Mouse (Mus musculus) hindbrain, embryonic 15.5 days (tissue): Measurements from ENCODE around the gene Slx4. TPM values are rescaled to one million over a fixed set of nuclear protein-coding genes. Genes with fewer than 3 reads are reported as not detected.
"Not testable (repeated sequence)": the region's sequence is repeated elsewhere in the genome, so short reads cannot be mapped to it uniquely, and the experiment has no call there.

Experiments
- ATAC-seq: fragments of 200-750 bp; cut with Nextera tagmentation; 2 replicates; pipeline ENCODE4 v1.8.0; 2017; ENCODE audit warnings: low read depth, moderate number of reproducible peaks, moderate TSS enrichment; ENCODE audit not compliant: low FRiP score
- H3K27ac ChIP-seq: fragments of 300-500 bp; sonication (generic); replicated peaks from 2 replicates; pipeline ENCODE4 v1.5.1; 2015; ENCODE audit warnings: mild to moderate bottlenecking, inconsistent platforms
- H3K27me3 ChIP-seq: fragments of 300-500 bp; sonication (generic); 2 replicates; pipeline ENCODE4 v1.6.1; 2015; ENCODE audit warnings: control low read depth, inconsistent platforms
- H3K36me3 ChIP-seq: fragments of 300-500 bp; sonication (generic); 2 replicates; pipeline ENCODE4 v1.6.1; 2015; ENCODE audit warnings: control low read depth, inconsistent platforms
- H3K4me1 ChIP-seq: fragments of 300-500 bp; sonication (generic); replicated peaks from 2 replicates; pipeline ENCODE4 v1.6.1; 2015; ENCODE audit warnings: control low read depth, inconsistent platforms
- H3K4me2 ChIP-seq: fragments of 300-500 bp; sonication (generic); 2 replicates; pipeline ENCODE4 v1.6.1; 2015; ENCODE audit warnings: moderate library complexity, mild to moderate bottlenecking, inconsistent platforms
- H3K4me3 ChIP-seq: fragments of 300-500 bp; sonication (generic); 2 replicates; pipeline ENCODE4 v1.5.1; 2015; ENCODE audit warnings: mild to moderate bottlenecking, inconsistent platforms
- H3K9ac ChIP-seq: fragments of 300-500 bp; sonication (generic); 2 replicates; pipeline ENCODE4 v1.6.1; 2015; ENCODE audit warnings: inconsistent platforms
- H3K9me3 ChIP-seq: fragments of 300-500 bp; sonication (generic); 2 replicates; pipeline ENCODE4 v1.6.1; 2016; ENCODE audit warnings: control low read depth, inconsistent platforms
- WGBS: fragments of 180-500 bp; shearing (Covaris S2); methylation state at CpG from one replicate; pipeline ENCODE4 v1.1.7; 2015; 5-methylcytosine and 5-hydroxymethylcytosine counted together
- polyA plus RNA-seq: library from polyadenylated mRNA; unstranded; fragments of >200 nt; fragmentation: Nextera tagmentation; extraction: Ambion mirVana; gene quantifications from 2 replicates; pipeline ENCODE4 v1.2.1, GENCODE M21; 2015

Gene Slx4
- polyA plus RNA-seq, 1 experiment from 2014 or later: 31.3 TPM

DNA sequence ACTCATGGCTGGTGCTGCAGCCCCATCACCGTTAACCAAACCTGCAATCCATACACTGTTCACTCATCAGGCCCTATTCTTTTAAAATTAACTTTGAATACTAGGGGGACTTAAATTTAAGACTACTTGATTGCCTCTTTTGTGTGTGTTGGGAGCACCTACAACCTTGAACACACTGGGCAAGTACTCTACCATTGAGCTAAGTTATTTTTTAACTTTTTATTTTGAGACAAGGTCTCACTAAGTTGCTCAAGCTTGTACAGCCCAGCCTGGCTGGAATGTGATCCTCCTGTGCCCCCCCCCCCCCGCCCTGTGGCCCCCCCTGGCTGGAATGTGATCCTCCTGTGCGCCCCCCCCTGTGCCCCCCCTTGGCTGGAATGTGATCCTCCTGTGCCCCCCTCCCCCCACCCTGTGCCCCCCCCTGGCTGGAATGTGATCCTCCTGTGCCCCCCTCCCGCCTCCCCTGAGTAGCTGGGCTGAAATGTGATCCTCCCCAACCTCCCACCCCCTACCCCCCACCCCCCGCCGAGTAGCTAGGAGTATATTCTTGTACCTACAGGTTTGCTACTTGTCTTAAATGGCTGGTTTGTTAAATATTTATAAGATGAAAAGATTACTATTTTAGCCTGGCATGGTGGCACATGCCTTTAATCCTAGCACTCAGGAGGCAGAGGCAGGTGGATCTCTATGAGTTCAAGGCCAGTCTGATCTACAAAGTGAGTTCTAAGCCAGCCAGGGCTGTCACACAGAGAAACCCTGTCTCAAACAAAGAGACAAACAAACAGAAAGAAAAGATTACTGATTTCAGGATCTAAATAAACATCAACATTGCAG is 28.1 kb upstream of the Slx4 start:
- no peak overlapping the region for H3K4me3 ChIP-seq
- no peaks in the 10 kb centered on the region for H3K36me3 ChIP-seq
- ATAC-seq: no peak
- H3K27me3 ChIP-seq: no peaks in the 10 kb centered on the region
- H3K4me1 ChIP-seq: no peaks in the 10 kb centered on the region
- no peak overlapping the region for H3K27ac ChIP-seq
- H3K9ac ChIP-seq: no peak overlapping the region
- H3K4me2 ChIP-seq: no peak overlapping the region
- WGBS: 69% methylated on average over 6 of the region's 6 CpGs
- H3K9me3 ChIP-seq: no peaks in the 10 kb centered on the region

DNA sequence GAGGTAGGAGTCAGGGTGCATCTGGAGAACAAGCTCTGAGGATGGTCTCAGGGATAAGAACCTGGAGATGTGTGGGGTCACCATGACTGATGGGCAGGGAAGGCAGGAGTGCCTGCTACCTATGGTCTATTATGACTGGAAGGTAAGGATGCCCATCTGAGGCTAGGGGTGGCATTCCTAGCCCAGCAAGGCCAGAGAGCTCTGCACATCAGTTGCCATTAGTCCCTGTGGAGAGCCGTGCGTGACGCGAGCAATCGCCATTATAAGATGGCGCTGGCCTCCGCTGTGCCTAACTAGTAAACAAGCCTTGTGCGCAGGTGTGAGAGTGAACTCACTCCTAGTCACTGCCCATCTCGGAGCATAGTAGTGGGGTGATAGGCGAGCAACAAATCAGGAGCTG is 26.9 kb upstream of the Slx4 start:
- no peak overlapping the region for H3K4me3 ChIP-seq
- ATAC-seq: no peak
- H3K36me3 ChIP-seq: no peaks in the 10 kb centered on the region
- no peaks in the 10 kb centered on the region for H3K4me1 ChIP-seq
- H3K9ac ChIP-seq: no peak overlapping the region
- 94% methylated on average over 10 of the region's 10 CpGs for WGBS
- H3K9me3 ChIP-seq: no peaks in the 10 kb centered on the region
- H3K27me3 ChIP-seq: no peaks in the 10 kb centered on the region
- H3K27ac ChIP-seq: no peak overlapping the region
- no peak overlapping the region for H3K4me2 ChIP-seq

DNA sequence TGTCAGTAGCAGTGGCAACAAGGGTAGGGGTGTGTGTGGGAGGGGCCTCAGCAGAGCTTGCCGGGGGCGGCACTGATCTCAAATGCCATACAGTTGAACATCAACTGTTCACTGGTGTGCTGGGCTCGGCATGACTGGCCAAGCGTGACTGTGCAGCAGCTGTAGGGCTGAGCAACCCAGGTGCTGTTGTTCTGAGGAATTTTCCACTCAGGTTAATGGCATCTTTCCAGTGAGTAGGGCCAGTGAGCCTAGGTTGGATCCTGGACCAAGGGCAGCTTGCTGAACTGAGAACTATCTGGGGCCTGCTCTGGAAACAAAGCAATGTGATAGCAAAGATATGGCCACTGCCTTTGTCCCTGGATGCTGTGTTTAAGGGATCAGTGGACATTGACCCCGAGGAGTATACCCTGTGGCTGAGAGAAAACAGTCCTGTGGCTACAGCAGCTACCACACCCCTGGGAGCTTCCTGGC is 25.8 kb upstream of the Slx4 start:
- Histone ChIP-seq H3K9me3 (no peaks in the 10 kb centered on the region), H3K9ac (no peak overlapping the region), H3K4me2 (no peak overlapping the region), H3K36me3 (no peaks in the 10 kb centered on the region), H3K27me3 (no peaks in the 10 kb centered on the region), H3K4me3 (no peak overlapping the region), H3K27ac (no peak overlapping the region), H3K4me1 (no peaks in the 10 kb centered on the region)
- WGBS: 73% methylated on average over 5 of the region's 5 CpGs
- no peak; the same call in 1 of the 2 replicates for ATAC-seq

DNA sequence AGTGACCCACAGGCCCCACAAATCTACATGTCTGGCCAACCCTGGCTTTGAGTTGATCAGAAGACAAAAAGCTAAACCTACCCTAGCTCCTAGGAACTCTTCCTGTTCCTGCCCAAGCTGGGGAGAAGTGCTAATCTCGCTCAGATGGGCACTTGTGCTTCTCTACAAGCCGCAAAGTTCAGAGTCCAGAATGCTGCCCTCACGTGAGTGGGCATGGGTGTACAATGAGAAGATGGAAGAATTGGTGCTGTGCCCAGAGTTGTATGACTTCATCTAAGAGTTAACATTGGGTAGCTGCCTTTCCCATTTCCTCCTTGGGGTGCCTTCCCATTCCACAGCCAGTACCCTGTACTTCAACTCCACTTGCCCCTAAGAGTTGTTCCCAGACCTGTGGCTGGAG is 23.6 kb upstream of the Slx4 start:
- no peaks in the 10 kb centered on the region for H3K27me3 ChIP-seq
- H3K36me3 ChIP-seq: no peaks in the 10 kb centered on the region
- H3K4me2 ChIP-seq: no peak overlapping the region
- H3K9ac ChIP-seq: no peak overlapping the region
- H3K4me3 ChIP-seq: no peak overlapping the region
- no peaks in the 10 kb centered on the region for H3K9me3 ChIP-seq
- H3K27ac ChIP-seq: no peak overlapping the region
- 85% methylated on average over 3 of the region's 3 CpGs for WGBS
- no peak for ATAC-seq
- H3K4me1 ChIP-seq: no peaks in the 10 kb centered on the region

DNA sequence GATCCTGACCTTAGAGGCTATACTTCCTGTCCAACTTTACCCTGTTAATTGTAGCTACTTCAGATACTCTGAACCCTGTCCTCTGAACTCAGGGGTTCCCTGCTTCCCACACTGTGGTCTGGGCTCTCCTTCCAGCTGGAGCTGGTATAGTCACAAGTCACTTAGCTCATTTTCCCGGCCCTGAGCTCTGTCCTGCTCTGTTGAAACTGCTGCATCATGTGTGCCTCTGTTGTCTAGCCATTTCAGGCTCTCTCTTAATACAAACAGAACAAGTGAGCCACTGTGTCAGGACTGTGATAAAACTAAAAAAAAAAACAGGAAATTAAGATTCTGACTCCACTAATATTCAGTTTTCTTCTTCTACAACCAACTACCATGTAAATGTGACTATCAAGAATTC is 23.1 kb upstream of the Slx4 start:
- Histone ChIP-seq H3K36me3 (no peaks in the 10 kb centered on the region), H3K4me3 (no peak overlapping the region), H3K27me3 (no peaks in the 10 kb centered on the region), H3K4me1 (no peaks in the 10 kb centered on the region), H3K9ac (no peak overlapping the region), H3K4me2 (no peak overlapping the region), H3K9me3 (no peaks in the 10 kb centered on the region), H3K27ac (no peak overlapping the region)
- ATAC-seq: no peak
- WGBS: 71% methylated on average over 1 of the region's 1 CpGs

DNA sequence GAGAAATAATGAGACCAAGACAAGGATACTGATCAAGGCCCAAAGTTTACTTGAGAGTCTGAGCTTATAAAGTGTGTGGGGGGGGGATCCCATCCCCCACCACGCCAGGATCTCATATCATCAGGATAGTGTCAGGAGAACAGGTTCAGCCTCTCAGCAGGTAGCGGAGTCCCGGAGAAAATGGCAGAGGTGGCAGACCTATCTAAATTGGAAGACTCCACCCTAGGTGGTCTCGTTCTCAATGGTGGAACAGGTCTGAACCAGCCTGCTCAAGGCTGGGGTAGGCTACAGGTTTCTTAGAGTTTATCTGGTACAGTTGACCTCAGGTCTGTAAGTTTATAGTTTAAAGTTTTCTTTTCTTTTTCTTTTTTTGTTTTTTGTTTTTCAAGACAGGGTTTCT is 19.1 kb upstream of the Slx4 start:
- H3K4me1 ChIP-seq: no peaks in the 10 kb centered on the region
- no peak overlapping the region for H3K4me3 ChIP-seq
- WGBS: 76% methylated on average over 4 of the region's 4 CpGs
- H3K9ac ChIP-seq: no peak overlapping the region
- ATAC-seq: no peak
- no peak overlapping the region for H3K27ac ChIP-seq
- no peaks in the 10 kb centered on the region for H3K9me3 ChIP-seq
- H3K4me2 ChIP-seq: no peak overlapping the region
- H3K27me3 ChIP-seq: no peaks in the 10 kb centered on the region
- H3K36me3 ChIP-seq: no peaks in the 10 kb centered on the region

DNA sequence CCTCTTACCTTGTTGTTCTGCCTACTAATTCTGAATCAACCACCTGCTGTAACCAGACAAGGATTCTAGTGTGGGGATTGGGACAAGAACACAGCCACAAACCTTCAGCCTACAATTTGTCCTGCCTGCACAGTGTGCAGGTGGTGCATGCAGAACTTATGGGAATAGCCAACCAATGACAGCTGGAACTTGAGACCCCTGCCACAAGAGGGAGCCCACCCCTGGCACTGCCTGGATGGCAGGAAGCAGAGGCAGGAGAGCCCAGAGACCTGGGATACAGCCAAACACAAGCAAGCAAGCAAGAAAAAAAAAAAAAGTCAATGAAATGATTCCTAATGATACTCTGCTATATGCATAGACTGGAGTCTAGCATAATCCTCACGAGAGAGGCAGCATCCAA is 17.7 kb upstream of the Slx4 start:
- H3K4me3 ChIP-seq: no peak overlapping the region
- WGBS: 88% methylated on average over 1 of the region's 1 CpGs
- no peaks in the 10 kb centered on the region for H3K36me3 ChIP-seq
- H3K4me2 ChIP-seq: no peak overlapping the region
- no peak overlapping the region for H3K27ac ChIP-seq
- no peak for ATAC-seq
- no peaks in the 10 kb centered on the region for H3K4me1 ChIP-seq
- H3K27me3 ChIP-seq: no peaks in the 10 kb centered on the region
- no peaks in the 10 kb centered on the region for H3K9me3 ChIP-seq
- no peak overlapping the region for H3K9ac ChIP-seq

DNA sequence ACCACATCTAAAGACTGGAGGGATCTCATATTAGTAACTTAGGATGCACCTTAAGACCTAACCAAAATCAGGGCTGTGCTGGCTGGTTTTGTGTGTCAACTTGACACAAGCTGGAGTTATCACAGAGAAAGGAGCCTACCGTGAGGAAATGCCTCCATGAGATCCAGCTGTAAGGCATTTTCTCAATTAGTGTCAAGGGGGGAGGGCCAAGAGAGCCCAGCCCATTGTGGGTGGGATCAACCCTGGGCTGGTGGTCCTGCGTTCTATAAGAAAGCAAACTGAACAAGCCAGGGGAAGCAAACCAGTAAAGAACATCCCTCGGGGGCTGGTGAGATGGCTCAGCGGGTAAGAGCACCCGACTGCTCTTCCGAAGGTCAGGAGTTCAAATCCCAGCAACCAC is 13.9 kb upstream of the Slx4 start:
- not testable (repeated sequence) for H3K27ac ChIP-seq, H3K27me3 ChIP-seq, H3K4me3 ChIP-seq, H3K9me3 ChIP-seq, H3K36me3 ChIP-seq, H3K9ac ChIP-seq, ATAC-seq, H3K4me1 ChIP-seq, H3K4me2 ChIP-seq
- 79% methylated on average over 6 of the region's 6 CpGs for WGBS

DNA sequence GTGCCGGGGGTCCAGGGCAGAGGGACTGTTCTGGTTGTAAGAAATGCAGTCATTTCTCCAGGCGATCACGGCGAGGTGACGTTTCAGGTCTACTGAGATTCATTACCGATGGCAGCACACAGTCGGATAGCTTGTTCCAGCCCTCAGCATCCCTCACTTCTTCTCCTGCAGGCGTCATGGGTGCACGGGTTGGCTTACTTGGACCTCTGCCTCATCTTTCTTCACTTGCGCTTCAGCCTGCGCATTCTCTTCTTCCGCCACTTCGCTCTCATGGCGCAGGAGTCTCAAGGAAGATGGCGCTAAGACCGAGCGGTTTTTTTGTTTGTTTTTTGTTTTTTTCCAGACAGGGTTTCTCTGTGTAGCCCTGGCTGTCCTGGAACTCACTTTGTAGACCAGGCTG is 13.2 kb upstream of the Slx4 start:
- 81% methylated on average over 17 of the region's 17 CpGs for WGBS
- not testable (repeated sequence) for H3K27ac ChIP-seq, H3K4me2 ChIP-seq, H3K27me3 ChIP-seq, H3K9me3 ChIP-seq, H3K36me3 ChIP-seq, H3K4me1 ChIP-seq, ATAC-seq, H3K4me3 ChIP-seq, H3K9ac ChIP-seq

DNA sequence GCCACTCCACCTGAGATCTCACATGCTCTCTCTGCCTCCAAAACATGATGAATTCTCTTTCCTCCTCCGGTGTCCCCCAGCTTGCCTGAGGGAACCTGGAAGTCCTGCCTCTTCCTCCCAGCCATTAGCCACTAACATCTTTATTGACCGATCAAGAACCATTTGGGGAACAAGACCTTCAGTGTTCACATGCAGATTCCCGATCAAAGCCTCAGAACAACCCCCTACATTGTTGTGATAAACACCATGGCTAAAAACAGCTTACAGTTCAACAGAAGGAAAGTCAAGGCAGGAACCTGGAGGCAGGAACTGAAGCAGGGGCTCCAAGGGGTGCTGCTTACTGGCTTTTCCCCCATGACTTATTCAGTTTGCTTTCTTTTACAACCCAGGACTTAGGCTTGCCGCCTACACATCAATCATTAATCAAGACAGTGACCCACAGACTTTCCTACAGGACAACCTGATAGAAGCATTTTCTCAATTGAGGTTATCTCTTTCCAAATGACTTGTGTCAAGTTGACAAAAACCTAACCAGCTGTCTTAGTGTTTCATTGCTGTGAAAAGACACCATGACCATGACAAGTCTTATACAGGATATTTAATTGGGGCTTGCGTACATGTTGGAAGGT is 10.6 kb upstream of the Slx4 start:
- no peaks in the 10 kb centered on the region for H3K36me3 ChIP-seq
- H3K4me3 ChIP-seq: no peak overlapping the region
- H3K4me1 ChIP-seq: no peaks in the 10 kb centered on the region
- 81% methylated on average over 5 of the region's 5 CpGs for WGBS
- ATAC-seq: no peak
- no peaks in the 10 kb centered on the region for H3K9me3 ChIP-seq
- no peak overlapping the region for H3K27ac ChIP-seq
- H3K4me2 ChIP-seq: no peak overlapping the region
- H3K9ac ChIP-seq: no peak overlapping the region
- H3K27me3 ChIP-seq: no peaks in the 10 kb centered on the region

DNA sequence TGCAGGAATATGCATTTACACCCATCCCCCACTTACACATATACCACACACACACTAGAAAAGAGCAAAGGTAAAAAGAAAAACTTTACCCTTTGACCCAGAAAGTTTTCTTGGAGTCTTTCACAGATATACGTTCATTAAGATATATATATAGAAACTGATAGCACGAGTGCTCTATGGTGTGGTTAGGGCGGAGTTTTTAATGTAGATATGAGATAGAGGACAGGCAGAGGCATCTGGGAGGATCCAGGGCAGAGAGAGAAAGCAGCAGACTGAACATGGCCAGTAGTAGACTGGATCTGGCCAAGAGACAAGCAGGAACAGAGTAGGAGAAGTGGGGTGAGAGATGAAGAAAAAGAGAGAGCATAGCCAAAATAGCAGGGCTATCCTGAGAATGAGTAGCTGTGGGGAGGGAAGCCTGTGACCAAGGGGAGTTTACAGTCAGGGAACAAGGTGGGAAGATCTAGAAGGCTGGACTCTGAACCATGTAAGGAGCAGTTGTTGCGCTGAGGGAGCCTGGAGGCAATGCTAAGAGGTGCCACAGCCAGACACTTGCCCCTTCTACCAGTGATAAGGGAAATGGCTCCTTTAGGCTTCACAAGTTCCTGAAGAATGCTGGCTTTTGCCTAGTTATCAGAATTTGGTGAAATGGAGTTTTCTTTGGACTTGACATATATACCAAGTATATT is 9.5 kb upstream of the Slx4 start:
- no peak overlapping the region for H3K4me3 ChIP-seq
- WGBS: 81% methylated on average over 4 of the region's 4 CpGs
- H3K27ac ChIP-seq: no peak overlapping the region
- no peak overlapping the region for H3K9ac ChIP-seq
- no peaks in the 10 kb centered on the region for H3K4me1 ChIP-seq
- H3K4me2 ChIP-seq: no peak overlapping the region
- no peaks in the 10 kb centered on the region for H3K27me3 ChIP-seq
- ATAC-seq: no peak
- H3K9me3 ChIP-seq: no peaks in the 10 kb centered on the region
- H3K36me3 ChIP-seq: no peaks in the 10 kb centered on the region

DNA sequence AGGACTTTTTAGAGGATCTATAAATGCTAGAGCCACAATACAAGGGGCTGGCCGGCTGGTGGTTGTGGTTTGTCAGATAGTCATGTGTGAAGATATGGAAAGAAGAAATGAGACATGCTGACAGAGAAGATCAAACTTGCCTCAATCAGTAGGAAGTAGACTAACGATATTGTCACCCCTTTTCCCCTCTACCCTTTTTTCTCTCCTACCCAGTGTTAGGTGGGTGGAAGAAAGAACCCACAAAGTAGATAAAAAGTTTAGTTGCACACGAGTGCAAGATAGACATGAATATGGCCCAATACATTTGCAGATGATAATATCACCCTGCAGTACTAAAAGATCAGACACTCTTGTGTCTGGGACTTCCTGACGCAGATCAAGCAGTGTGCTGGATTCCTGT is 15.2 kb downstream of the Slx4 start:
- 97% methylated on average over 4 of the region's 4 CpGs for WGBS
- Histone ChIP-seq H3K36me3 (peaks cover 93% of the 10 kb centered on the region), H3K9me3 (no peaks in the 10 kb centered on the region), H3K4me1 (no peaks in the 10 kb centered on the region), H3K27ac (no peak overlapping the region), H3K27me3 (no peaks in the 10 kb centered on the region), H3K9ac (no peak overlapping the region), H3K4me3 (no peak overlapping the region), H3K4me2 (no peak overlapping the region)
- ATAC-seq: no peak
